Mouse (Mus musculus) midbrain, embryonic 13.5 days (tissue): Measurements from ENCODE around the gene Il6ra. TPM values are rescaled to one million over a fixed set of nuclear protein-coding genes. Genes with fewer than 3 reads are reported as not detected.

Source experiments
- ATAC-seq: fragments of 200-750 bp; cut with Nextera tagmentation; 2 replicates; pipeline ENCODE4 v1.8.0; 2017; ENCODE audit warnings: mild to moderate bottlenecking, moderate TSS enrichment, moderate library complexity
- H3K27ac ChIP-seq: fragments of 300-500 bp; sonication (generic); 2 replicates; pipeline ENCODE4 v1.5.1; 2015; ENCODE audit warnings: inconsistent platforms, mild to moderate bottlenecking, moderate library complexity
- H3K27me3 ChIP-seq: fragments of 300-500 bp; sonication (generic); 2 replicates; pipeline ENCODE4 v1.6.1; 2015; ENCODE audit warnings: mild to moderate bottlenecking, inconsistent platforms
- H3K36me3 ChIP-seq: fragments of 300-500 bp; sonication (generic); 2 replicates; pipeline ENCODE4 v1.6.1; 2015; ENCODE audit warnings: mild to moderate bottlenecking, inconsistent platforms
- H3K4me1 ChIP-seq: fragments of 300-500 bp; sonication (generic); replicated peaks from 2 replicates; pipeline ENCODE4 v1.6.1; 2015; ENCODE audit warnings: inconsistent platforms
- H3K4me2 ChIP-seq: fragments of 300-500 bp; sonication (generic); replicated peaks from 2 replicates; pipeline ENCODE4 v1.6.1; 2015; ENCODE audit warnings: moderate library complexity, mild to moderate bottlenecking, inconsistent platforms
- H3K4me3 ChIP-seq: fragments of 300-500 bp; sonication (generic); replicated peaks from 2 replicates; pipeline ENCODE4 v1.5.1; 2015; ENCODE audit warnings: mild to moderate bottlenecking, inconsistent platforms
- H3K9ac ChIP-seq: fragments of 300-500 bp; sonication (generic); replicated peaks from 2 replicates; pipeline ENCODE4 v1.6.1; 2015; ENCODE audit warnings: mild to moderate bottlenecking, inconsistent platforms
- H3K9me3 ChIP-seq: fragments of 300-500 bp; sonication (generic); 2 replicates; pipeline ENCODE4 v1.6.1; 2016; ENCODE audit warnings: mild to moderate bottlenecking, inconsistent platforms
- WGBS: fragments of 180-500 bp; shearing (Covaris S2); methylation state at CpG from one replicate; pipeline ENCODE4 v1.1.7; 2015; 5-methylcytosine and 5-hydroxymethylcytosine counted together
- polyA plus RNA-seq: library from polyadenylated mRNA; unstranded; fragments of >200 nt; fragmentation: Nextera tagmentation; extraction: Ambion mirVana; gene quantifications from 2 replicates; pipeline ENCODE4 v1.2.1, GENCODE M21; 2015

The Il6ra gene
- polyA plus RNA-seq, 1 experiment from 2014 or later: 0.44 TPM

DNA sequence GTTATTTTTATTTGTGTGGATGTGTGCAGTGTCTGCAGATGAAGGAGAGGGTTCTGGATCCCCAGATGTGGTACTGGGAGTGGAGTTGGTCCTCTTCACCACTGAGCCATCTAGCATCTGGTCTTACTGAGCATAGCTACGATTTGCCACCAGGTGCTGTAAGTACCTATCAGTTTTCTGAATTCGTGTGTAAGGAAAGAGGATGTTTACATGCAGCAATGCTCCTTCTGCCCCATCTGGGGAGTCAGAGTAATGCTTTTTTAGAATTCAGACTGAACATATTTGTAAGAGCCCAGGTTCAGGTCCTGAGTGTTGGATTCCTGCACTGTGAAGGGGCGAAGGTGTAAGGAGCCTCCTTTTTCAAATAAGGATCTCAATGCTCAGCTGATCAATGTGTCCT lies 53.1 kb downstream of the Il6ra start:
- ATAC-seq: no peak
- peaks cover 15% of the 10 kb centered on the region for H3K4me1 ChIP-seq
- WGBS: 72% methylated on average over 3 of the region's 3 CpGs
- H3K4me2 ChIP-seq: no peak overlapping the region
- H3K9ac ChIP-seq: no peak overlapping the region
- H3K36me3 ChIP-seq: no peaks in the 10 kb centered on the region
- H3K27ac ChIP-seq: no peak overlapping the region
- H3K9me3 ChIP-seq: no peaks in the 10 kb centered on the region
- H3K27me3 ChIP-seq: no peaks in the 10 kb centered on the region
- H3K4me3 ChIP-seq: no peak overlapping the region

DNA sequence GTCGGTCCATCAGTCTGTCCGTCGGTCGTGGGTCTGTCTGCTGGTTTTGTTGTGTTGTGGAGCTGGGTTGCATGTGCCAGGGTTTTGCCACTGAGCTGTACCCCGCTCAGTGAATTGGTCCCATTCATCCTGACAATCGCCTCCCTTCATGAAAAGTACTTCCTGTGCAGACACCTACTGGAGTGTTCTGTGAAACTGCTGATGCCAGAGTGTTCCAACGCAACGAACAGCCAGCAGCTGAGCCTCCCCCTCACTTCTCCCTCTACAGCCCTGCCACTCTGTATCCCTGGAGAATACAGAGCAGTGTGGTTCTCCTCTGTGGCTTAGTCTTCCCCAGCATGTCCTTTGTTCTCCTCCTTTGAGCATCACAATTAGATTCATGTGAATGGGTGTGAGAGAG lies 54.1 kb downstream of the Il6ra start:
- H3K9me3 ChIP-seq: no peaks in the 10 kb centered on the region
- no peak overlapping the region for H3K4me2 ChIP-seq
- no peak overlapping the region for H3K27ac ChIP-seq
- no peak overlapping the region for H3K4me3 ChIP-seq
- ATAC-seq: no peak
- 76% methylated on average over 8 of the region's 8 CpGs for WGBS
- H3K9ac ChIP-seq: no peak overlapping the region
- H3K36me3 ChIP-seq: no peaks in the 10 kb centered on the region
- H3K27me3 ChIP-seq: no peaks in the 10 kb centered on the region
- H3K4me1 ChIP-seq: peaks cover 15% of the 10 kb centered on the region

DNA sequence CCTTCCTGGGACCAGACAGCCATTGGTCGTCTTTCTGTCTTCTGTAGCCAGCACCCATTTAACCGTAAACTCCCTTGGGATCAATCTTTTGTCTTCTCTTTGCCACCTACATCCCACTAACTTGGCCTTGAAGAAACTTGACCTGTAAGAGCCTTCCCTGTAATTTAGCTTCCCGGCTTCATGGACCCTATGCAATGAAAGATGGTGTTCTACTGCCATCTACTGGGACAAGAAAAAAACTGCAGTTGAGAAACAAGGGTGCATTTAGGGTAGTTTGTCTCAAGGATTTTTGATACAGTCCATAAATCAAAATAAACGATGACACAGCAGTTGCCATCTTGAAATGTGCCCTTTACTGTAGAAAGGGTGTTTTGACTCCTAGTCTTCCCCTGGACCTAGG lies 54.9 kb downstream of the Il6ra start:
- H3K27ac ChIP-seq: no peak overlapping the region
- H3K27me3 ChIP-seq: no peaks in the 10 kb centered on the region
- H3K9me3 ChIP-seq: no peaks in the 10 kb centered on the region
- ATAC-seq: no peak
- no peak overlapping the region for H3K9ac ChIP-seq
- no peak overlapping the region for H3K4me3 ChIP-seq
- H3K36me3 ChIP-seq: no peaks in the 10 kb centered on the region
- 14% methylated on average over 4 of the region's 4 CpGs for WGBS
- no peak overlapping the region for H3K4me2 ChIP-seq
- peaks cover 15% of the 10 kb centered on the region for H3K4me1 ChIP-seq

DNA sequence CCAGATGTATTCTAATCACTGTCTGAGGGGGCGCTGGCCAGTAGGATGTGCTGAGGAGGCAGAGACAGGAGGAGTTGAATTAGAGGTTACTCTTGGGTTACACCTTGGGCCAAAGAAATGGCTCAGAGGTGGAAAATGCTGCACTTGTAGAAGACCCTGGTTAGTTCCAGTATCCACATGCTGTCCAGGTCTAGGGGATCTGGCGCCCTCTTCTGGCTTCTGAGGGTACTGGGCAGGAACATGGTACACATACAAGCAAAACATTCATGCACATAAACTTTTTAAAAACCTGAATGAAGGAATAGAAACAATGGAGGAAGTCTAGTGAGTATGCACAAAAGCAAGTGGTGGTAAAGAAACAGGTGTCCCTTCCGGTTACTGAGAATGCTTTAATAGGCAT lies 55.6 kb downstream of the Il6ra start:
- H3K4me3 ChIP-seq: no peak overlapping the region
- H3K9ac ChIP-seq: no peak overlapping the region
- no peaks in the 10 kb centered on the region for H3K9me3 ChIP-seq
- H3K27ac ChIP-seq: no peak overlapping the region
- WGBS: 85% methylated on average over 3 of the region's 3 CpGs
- H3K4me1 ChIP-seq: peaks cover 15% of the 10 kb centered on the region
- ATAC-seq: no peak
- no peaks in the 10 kb centered on the region for H3K36me3 ChIP-seq
- H3K27me3 ChIP-seq: no peaks in the 10 kb centered on the region
- H3K4me2 ChIP-seq: no peak overlapping the region

DNA sequence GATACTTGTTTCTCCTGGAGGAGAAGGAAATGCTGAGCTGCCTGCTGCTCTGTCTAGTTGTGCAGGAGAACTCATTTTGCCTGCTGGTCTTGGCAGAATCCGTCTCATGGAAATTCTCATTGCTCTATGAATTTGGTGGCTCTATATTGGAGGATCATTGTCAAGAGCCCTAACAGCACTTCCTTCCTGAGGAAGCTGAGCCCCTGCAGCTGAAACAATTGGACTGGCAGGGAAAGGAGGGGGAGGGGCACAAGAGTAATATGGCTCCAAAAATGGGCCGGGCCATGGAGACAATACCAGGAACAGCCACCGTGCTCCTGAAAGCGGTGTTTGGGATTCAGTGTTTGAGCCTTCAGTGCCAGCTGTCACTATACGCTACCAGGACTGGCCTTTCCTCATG lies 59.2 kb downstream of the Il6ra start:
- no peak for ATAC-seq
- H3K9me3 ChIP-seq: no peaks in the 10 kb centered on the region
- no peak overlapping the region for H3K27ac ChIP-seq
- no peak overlapping the region for H3K4me3 ChIP-seq
- H3K36me3 ChIP-seq: no peaks in the 10 kb centered on the region
- no peak overlapping the region for H3K9ac ChIP-seq
- WGBS: 75% methylated on average over 5 of the region's 5 CpGs
- H3K4me2 ChIP-seq: no peak overlapping the region
- H3K4me1 ChIP-seq: no peaks in the 10 kb centered on the region
- no peaks in the 10 kb centered on the region for H3K27me3 ChIP-seq

DNA sequence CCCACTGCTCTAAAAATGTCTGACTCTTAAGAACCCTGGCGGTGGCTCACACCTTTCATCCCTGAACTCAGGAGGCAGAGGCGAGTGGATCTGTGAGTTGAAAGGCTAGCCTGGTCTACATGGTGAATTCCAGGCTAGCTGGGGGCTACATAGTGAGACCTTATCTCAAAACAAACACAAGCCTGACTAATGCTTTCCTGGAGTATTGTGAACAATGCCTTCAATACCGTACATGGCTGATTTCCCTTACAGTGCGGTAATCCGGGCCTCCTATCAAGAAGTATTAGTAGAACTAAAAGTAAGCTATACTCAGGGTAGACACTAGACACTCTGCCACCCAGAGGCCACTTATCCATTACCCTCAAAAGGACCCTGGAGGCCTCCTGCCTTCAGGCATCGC lies 64.9 kb downstream of the Il6ra start:
- no peaks in the 10 kb centered on the region for H3K9me3 ChIP-seq
- no peaks in the 10 kb centered on the region for H3K27me3 ChIP-seq
- no peak overlapping the region for H3K9ac ChIP-seq
- H3K36me3 ChIP-seq: no peaks in the 10 kb centered on the region
- ATAC-seq: no peak
- no peaks in the 10 kb centered on the region for H3K4me1 ChIP-seq
- no peak overlapping the region for H3K27ac ChIP-seq
- 92% methylated on average over 6 of the region's 6 CpGs for WGBS
- H3K4me2 ChIP-seq: no peak overlapping the region
- H3K4me3 ChIP-seq: no peak overlapping the region

DNA sequence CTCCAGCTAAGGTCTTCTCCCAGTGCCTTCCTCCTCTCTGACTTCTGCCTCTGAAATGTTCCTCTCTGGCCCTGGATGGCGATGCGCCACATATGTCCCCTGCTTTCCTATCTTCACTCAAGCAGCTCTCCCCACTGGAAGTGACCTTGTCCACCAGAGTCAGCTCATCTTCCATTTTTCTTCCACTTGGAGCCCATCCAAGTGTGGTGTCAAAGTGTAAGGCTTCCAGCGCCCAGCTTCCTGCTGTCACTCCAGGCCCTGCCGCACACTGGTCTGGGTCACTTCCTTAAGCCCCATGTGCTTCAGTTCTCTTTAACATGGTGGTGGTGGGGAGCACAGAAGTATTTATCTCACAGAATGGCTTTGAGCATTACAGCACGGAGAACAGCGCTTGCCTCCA lies 65.4 kb downstream of the Il6ra start:
- Histone ChIP-seq H3K27ac (no peak overlapping the region), H3K4me2 (no peak overlapping the region), H3K9me3 (no peaks in the 10 kb centered on the region), H3K36me3 (no peaks in the 10 kb centered on the region), H3K9ac (no peak overlapping the region), H3K4me3 (no peak overlapping the region), H3K4me1 (no peaks in the 10 kb centered on the region), H3K27me3 (no peaks in the 10 kb centered on the region)
- 88% methylated on average over 6 of the region's 6 CpGs for WGBS
- ATAC-seq: no peak

DNA sequence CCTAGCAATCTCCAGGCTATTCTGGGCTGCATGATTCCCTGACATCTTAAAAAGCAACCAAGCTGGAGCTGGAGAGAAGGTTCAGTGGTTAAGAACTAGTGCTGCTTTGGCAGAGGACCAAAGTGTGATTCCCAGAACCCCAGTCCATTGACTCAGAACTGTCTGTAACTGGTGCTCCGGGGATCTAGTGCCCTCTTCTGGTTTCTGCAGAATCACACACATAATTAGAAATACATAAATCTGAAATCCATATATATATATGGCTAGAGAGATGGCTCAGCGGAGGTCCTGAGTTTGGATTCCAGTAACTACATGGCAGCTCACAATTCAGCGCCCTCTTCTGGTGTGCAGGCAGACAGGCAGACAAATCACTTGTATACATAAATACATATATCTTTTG lies 65.9 kb downstream of the Il6ra start:
- no peak overlapping the region for H3K27ac ChIP-seq
- H3K27me3 ChIP-seq: no peaks in the 10 kb centered on the region
- WGBS: 85% methylated on average over 3 of the region's 3 CpGs
- no peak overlapping the region for H3K4me3 ChIP-seq
- no peaks in the 10 kb centered on the region for H3K4me1 ChIP-seq
- H3K9me3 ChIP-seq: no peaks in the 10 kb centered on the region
- H3K9ac ChIP-seq: no peak overlapping the region
- H3K36me3 ChIP-seq: no peaks in the 10 kb centered on the region
- H3K4me2 ChIP-seq: no peak overlapping the region
- no peak for ATAC-seq

DNA sequence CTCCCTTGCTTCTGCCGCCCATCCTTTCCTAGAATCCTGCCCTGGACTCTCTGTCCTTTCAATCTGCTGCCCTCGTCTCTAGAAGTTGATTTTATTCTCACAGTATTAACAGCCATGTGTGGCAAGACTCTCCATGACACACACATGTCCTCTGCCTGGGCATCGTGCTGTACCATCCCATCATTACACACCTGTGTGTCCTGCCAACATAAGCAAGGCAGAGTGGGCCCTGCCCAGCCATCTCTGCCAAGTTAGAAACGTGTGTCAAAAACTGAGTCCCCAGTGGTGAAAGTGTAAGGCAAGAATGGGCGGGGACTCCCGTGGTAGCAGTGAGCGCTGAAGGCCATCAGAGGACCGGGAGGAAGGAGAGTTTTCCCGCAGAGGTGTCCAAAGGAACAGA lies 67.2 kb downstream of the Il6ra start:
- no peak overlapping the region for H3K4me2 ChIP-seq
- no peak for ATAC-seq
- no peaks in the 10 kb centered on the region for H3K4me1 ChIP-seq
- 81% methylated on average over 9 of the region's 9 CpGs for WGBS
- no peak overlapping the region for H3K9ac ChIP-seq
- no peaks in the 10 kb centered on the region for H3K27me3 ChIP-seq
- H3K9me3 ChIP-seq: no peaks in the 10 kb centered on the region
- H3K36me3 ChIP-seq: no peaks in the 10 kb centered on the region
- no peak overlapping the region for H3K4me3 ChIP-seq
- no peak overlapping the region for H3K27ac ChIP-seq

DNA sequence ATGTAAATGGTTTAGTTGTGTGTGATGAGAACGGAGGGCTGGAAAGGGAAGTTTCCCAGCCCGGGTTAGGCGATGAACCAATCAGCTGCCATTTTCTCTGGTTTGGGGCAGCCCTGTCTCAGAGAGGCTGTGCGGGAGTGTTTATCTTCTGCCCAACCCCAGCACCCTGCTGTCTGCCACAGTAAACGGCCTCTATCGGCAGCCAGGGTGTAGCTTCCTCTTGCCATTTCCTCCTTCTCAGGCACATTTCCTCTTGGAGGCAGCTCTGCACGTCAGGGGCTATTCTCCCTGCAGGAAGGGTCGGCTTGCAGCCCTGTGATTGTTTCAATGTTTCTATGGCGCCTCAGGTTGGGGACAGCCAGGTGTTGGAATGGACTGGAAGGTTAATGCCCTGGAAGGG lies 69.8 kb downstream of the Il6ra start:
- no peaks in the 10 kb centered on the region for H3K4me1 ChIP-seq
- H3K9ac ChIP-seq: no peak overlapping the region
- no peaks in the 10 kb centered on the region for H3K27me3 ChIP-seq
- H3K9me3 ChIP-seq: no peaks in the 10 kb centered on the region
- no peak overlapping the region for H3K4me3 ChIP-seq
- H3K36me3 ChIP-seq: no peaks in the 10 kb centered on the region
- no peak for ATAC-seq
- 76% methylated on average over 9 of the region's 9 CpGs for WGBS
- no peak overlapping the region for H3K27ac ChIP-seq
- no peak overlapping the region for H3K4me2 ChIP-seq

DNA sequence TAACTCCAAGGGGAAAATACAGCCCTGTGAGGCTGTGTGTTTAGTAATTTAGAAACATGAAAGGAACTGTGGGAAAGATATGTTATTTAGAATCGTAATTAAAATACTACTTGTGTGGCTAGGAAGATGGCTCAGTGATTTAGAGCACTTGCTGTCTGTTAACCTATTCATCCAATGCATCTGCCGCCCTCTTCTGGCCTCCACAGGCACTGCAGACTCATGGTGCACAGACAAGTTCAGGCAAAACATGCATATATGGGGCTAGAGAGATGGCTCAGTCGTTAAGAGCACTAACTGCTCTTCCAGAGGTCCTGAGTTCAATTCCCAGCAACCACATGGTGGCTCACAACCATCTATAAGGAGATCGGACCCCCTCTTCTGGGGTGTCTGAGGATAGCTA lies 70.7 kb downstream of the Il6ra start:
- no peaks in the 10 kb centered on the region for H3K27me3 ChIP-seq
- no peak for ATAC-seq
- no peaks in the 10 kb centered on the region for H3K4me1 ChIP-seq
- no peak overlapping the region for H3K4me3 ChIP-seq
- no peaks in the 10 kb centered on the region for H3K36me3 ChIP-seq
- no peak overlapping the region for H3K4me2 ChIP-seq
- WGBS: 69% methylated on average over 4 of the region's 4 CpGs
- H3K9ac ChIP-seq: no peak overlapping the region
- H3K27ac ChIP-seq: no peak overlapping the region
- H3K9me3 ChIP-seq: no peaks in the 10 kb centered on the region

DNA sequence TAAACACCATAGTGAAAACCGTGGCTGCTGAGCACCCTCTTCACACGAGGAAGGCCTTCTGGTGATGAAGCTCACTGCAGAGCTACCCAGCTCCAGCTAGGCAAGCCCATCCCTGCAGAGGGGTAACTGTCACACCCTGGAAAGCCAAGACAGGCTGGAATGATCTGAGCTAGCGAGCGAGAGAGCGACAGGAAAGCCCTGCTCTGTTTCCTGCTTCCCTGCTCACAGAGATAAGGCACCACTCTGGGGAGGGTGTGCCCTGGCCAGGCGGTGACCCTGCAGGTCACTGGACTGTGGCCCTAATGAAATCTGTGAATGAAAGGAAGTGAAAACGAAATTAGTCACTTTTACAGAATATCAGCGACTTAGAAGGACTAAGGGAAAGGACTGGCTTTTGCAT lies 77.6 kb downstream of the Il6ra start:
- H3K4me3 ChIP-seq: no peak overlapping the region
- ATAC-seq: no peak
- no peaks in the 10 kb centered on the region for H3K36me3 ChIP-seq
- no peak overlapping the region for H3K9ac ChIP-seq
- 60% methylated on average over 8 of the region's 8 CpGs for WGBS
- H3K27me3 ChIP-seq: peaks cover 43% of the 10 kb centered on the region
- no peak overlapping the region for H3K27ac ChIP-seq
- no peak overlapping the region for H3K4me2 ChIP-seq
- H3K4me1 ChIP-seq: peaks cover 8% of the 10 kb centered on the region
- H3K9me3 ChIP-seq: no peaks in the 10 kb centered on the region

DNA sequence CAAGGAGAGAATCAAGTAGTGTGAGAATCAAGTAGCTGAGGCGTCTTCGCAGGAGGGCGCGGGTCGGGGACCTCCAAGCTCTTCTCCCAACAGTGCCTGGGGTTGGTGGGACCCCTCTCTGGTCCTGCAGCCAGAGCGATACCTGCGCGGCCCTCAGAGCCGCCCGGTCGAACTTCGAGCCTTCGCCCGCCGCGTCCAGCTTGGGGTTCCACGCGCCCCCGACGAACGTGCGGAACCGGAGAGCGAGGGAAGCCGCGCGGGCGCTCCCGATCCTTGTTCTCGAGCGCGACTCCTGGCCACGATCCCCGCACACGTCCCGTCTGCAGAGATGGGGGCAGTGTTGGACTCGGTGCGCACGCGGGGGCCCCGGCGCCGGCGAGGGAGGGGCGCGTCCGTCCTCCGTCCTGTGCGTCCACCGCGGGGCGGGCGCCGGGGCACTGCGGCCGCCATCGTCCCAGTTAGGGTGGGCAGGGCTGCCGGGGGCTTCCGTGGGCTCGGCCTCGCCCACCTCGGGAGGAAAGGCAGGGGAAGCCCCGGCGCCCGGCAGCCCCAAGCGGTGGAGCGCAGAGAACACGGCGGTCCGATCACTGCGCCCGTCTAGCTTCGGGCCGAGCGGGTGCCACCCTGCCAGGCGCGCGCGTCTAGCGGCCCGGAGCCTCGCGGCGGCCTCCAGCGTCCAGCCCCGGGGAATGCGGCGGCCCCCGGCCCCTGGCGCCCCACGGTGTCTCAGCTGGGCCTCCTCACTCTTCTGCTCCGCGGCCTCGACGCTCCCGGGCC lies 82.0 kb downstream of the Il6ra start, which contains the start of gene She:
TSS of gene She (plus strand) at position 556 of the 777 bp plus-strand sequence.
- Histone ChIP-seq H3K4me2 (peak within 1 kb of the TSS; percentile 53), H3K36me3 (no peaks in the 10 kb centered on the region), H3K4me3 (peak within 1 kb of the TSS; percentile 37), H3K9ac (peak within 1 kb of the TSS; percentile 36; the same call in 1 of the 2 replicates), H3K27me3 (peaks cover 67% of the 10 kb centered on the region), H3K9me3 (no peaks in the 10 kb centered on the region), H3K27ac (no peak within 1 kb of the TSS), H3K4me1 (peaks cover 8% of the 10 kb centered on the region)
- no peak for ATAC-seq
- WGBS: 2% methylated on average over 83 of the region's 96 CpGs
